Mouse (Mus musculus): ENCODE results near the gene Mbtps2. TPM values are rescaled to one million over a fixed set of nuclear protein-coding genes. Genes with fewer than 3 reads are reported as not detected.

Gene Mbtps2
- 28.7 and 31.0 TPM in 2 replicates for polyA plus RNA-seq (2014; fragmentation: Nextera tagmentation; extraction: Ambion mirVana)

DNA sequence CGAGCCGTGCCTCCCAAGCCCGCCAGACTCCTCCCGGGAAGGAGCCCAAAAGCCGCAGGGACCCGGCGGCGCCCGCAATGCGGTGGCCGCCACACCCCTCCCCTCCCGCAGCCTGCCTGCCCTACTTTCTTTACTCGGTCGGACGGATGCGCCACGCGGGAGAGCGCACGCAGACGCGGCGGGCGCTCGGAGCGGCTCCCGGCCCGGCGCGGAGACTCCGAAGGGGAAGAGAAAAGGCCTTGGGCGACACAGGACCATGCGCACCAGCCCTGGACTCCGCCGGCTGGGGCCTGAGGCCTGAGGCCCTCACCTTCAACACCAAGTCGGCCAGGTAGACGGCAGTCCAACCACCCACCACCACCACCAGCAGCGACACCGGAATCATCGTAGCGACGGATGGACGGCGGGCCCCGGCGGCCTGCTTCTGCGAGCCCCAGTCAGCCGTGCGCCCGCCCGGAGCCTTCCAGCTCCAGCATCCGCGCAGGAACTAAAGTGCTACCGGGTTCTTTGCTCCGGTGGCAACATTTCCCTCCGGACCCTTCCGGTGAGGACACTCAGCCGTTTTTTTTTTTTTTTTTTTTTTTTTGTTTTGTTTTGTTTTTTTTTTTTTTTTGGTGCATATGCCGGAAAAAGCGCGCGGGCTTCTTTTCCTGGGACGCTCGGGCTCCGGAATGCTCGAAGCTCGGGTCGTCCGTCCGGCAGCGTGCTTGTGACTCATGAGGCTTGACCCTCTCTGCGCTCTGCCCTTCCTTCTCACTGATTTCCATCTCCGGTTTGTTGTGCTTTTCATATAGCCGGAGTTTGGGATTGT is at the start of gene Mbtps2:
Mbtps2 (minus strand) TSS at position 530 of the 811 bp plus-strand sequence.
- H3K4me1 ChIP-seq (ENCODE audit: control insufficient read depth, insufficient read depth, low read length), result peaks cover 2% of the 10 kb centered on the region; the same call in 1 of the 2 replicates
- H3K27ac ChIP-seq (replicated peaks; ENCODE audit: low read depth, low read length), result peak within 1 kb of the TSS; percentile 91
- H3K36me3 ChIP-seq (ENCODE audit: control insufficient read depth, insufficient read depth, low read length), result no peaks in the 10 kb centered on the region
- DNase-seq (ENCODE audit: low spot score) (peak; percentile 73), ATAC-seq (ENCODE audit: insufficient number of reproducible peaks, low FRiP score, low TSS enrichment, low read depth) (peak; percentile 81)
- H3K4me3 ChIP-seq (ENCODE audit: low read depth, low read length), result peak within 1 kb of the TSS; percentile 53
- WGBS, result 12% methylated on average over 66 of the region's 74 CpGs
- no peaks in the 10 kb centered on the region for H3K9me3 ChIP-seq (ENCODE audit: control insufficient read depth, low read length)
- peak within 1 kb of the TSS; percentile 91 for H3K9ac ChIP-seq (ENCODE audit: low read length)
- 0 out of 2 replicates have a peak, but pooled peaks cover 2% of the 10 kb centered on the region for H3K27me3 ChIP-seq (ENCODE audit: control insufficient read depth, insufficient read depth, low read length)
- H3K4me2 ChIP-seq (ENCODE audit: low read depth, severe bottlenecking), result peak within 1 kb of the TSS; percentile 43; the same call in 1 of the 2 replicates

DNA sequence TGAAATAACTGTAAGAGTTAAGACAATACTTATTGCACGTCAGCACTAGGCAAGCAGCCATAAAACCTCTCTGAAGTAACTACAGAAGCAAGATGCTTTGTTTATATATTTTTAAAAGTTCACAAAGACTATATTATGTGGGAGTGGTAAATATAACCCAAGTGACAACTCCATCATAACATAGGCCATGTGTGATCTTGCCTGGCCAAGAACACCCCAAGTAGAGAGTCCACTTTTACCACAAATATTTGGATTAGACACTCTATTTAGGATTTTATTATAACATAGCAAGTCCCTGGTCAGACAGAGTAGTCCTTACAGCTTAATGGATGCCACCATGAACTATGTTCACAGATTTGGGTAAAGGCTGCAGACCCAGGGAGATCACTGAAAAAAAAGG is 47.9 kb upstream of the Mbtps2 start:
- ATAC-seq (ENCODE audit: insufficient number of reproducible peaks, low FRiP score, low TSS enrichment, low read depth) (no peak), DNase-seq (ENCODE audit: low spot score) (no peak)
- Histone ChIP-seq H3K4me2 (ENCODE audit: low read depth, severe bottlenecking) (no peak overlapping the region), H3K4me3 (ENCODE audit: low read depth, low read length) (no peak overlapping the region), H3K27ac (replicated peaks; ENCODE audit: low read depth, low read length) (no peak overlapping the region), H3K36me3 (ENCODE audit: control insufficient read depth, insufficient read depth, low read length) (no peaks in the 10 kb centered on the region), H3K9ac (ENCODE audit: low read length) (no peak overlapping the region), H3K9me3 (ENCODE audit: control insufficient read depth, low read length) (no peaks in the 10 kb centered on the region), H3K27me3 (ENCODE audit: control insufficient read depth, insufficient read depth, low read length) (no peaks in the 10 kb centered on the region), H3K4me1 (ENCODE audit: control insufficient read depth, insufficient read depth, low read length) (no peaks in the 10 kb centered on the region)
- WGBS, result 72% methylated on average over 1 of the region's 1 CpGs

DNA sequence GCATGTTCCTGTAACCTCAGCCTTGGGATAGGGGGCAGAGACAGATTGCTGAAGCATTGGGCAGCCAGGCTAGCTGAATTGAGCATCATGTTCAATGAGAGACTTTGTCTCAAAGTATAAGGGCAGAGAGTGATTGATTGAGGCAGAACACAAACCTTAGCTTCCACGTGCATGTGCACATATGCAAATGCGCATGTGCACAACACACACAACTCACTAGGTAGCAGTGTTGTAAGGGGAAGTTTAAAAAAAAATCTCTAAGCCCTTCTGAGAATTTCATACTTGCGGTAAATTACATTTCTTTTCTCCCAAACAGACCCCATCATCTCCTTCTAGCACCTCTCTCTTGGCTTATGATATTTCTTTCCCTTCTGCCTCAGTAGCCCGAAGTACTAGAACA is 46.2 kb upstream of the Mbtps2 start:
- H3K4me3 ChIP-seq (ENCODE audit: low read depth, low read length), result no peak overlapping the region
- H3K9ac ChIP-seq (ENCODE audit: low read length), result no peak overlapping the region
- H3K9me3 ChIP-seq (ENCODE audit: control insufficient read depth, low read length), result no peaks in the 10 kb centered on the region
- H3K27ac ChIP-seq (replicated peaks; ENCODE audit: low read depth, low read length), result no peak overlapping the region
- no peaks in the 10 kb centered on the region for H3K4me1 ChIP-seq (ENCODE audit: control insufficient read depth, insufficient read depth, low read length)
- H3K36me3 ChIP-seq (ENCODE audit: control insufficient read depth, insufficient read depth, low read length), result no peaks in the 10 kb centered on the region
- DNase-seq (ENCODE audit: low spot score) (no peak), ATAC-seq (ENCODE audit: insufficient number of reproducible peaks, low FRiP score, low TSS enrichment, low read depth) (no peak)
- H3K4me2 ChIP-seq (ENCODE audit: low read depth, severe bottlenecking), result no peak overlapping the region
- no peaks in the 10 kb centered on the region for H3K27me3 ChIP-seq (ENCODE audit: control insufficient read depth, insufficient read depth, low read length)
- WGBS, result 74% methylated on average over 4 of the region's 4 CpGs

DNA sequence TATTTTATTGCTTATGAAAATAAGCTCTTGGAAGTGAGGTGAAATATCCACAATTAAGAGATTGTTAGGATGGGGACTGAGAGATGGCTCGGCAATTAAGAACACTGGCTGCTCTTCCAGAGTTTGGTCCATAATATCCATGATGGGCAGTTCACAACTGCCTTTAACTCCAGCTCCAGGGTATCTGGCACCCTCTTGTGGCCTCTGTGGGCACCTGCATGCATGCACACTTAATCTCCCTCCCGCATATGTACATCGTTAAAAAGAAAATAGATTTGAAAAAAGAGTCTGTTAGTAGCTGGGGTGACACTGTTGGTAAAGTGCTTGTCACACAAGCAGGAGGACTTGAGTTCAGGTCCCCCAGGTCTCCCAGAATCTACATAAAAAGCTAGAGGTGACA is 45.8 kb upstream of the Mbtps2 start:
- H3K4me1 ChIP-seq (ENCODE audit: control insufficient read depth, insufficient read depth, low read length), result no peaks in the 10 kb centered on the region
- H3K4me2 ChIP-seq (ENCODE audit: low read depth, severe bottlenecking), result no peak overlapping the region
- H3K27me3 ChIP-seq (ENCODE audit: control insufficient read depth, insufficient read depth, low read length), result no peaks in the 10 kb centered on the region
- 31% methylated on average over 3 of the region's 3 CpGs for WGBS
- DNase-seq (ENCODE audit: low spot score) (peak; percentile 43), ATAC-seq (ENCODE audit: insufficient number of reproducible peaks, low FRiP score, low TSS enrichment, low read depth) (no peak)
- no peaks in the 10 kb centered on the region for H3K36me3 ChIP-seq (ENCODE audit: control insufficient read depth, insufficient read depth, low read length)
- no peak overlapping the region for H3K9ac ChIP-seq (ENCODE audit: low read length)
- H3K27ac ChIP-seq (replicated peaks; ENCODE audit: low read depth, low read length), result no peak overlapping the region
- H3K9me3 ChIP-seq (ENCODE audit: control insufficient read depth, low read length), result no peaks in the 10 kb centered on the region
- H3K4me3 ChIP-seq (ENCODE audit: low read depth, low read length), result no peak overlapping the region

DNA sequence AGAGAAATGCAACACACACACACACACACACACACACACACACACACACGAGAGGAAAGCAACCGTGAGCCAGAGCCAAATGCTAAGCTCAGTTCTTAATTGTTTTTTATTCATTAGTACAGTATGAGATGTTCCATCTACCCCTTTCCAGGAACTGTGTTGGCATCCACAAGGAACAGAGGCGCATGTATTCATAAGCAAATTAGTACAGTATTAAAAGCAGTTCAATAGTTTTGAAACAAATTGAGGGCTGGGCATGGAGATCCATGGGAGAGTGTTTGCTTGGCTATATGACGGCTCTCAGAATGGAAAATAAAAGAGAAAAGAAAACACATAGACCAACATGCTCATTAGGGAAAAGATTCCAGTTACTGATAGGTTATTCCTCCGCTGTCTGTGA is 44.3 kb upstream of the Mbtps2 start:
- Histone ChIP-seq H3K4me1 (ENCODE audit: control insufficient read depth, insufficient read depth, low read length) (no peaks in the 10 kb centered on the region), H3K36me3 (ENCODE audit: control insufficient read depth, insufficient read depth, low read length) (no peaks in the 10 kb centered on the region), H3K9me3 (ENCODE audit: control insufficient read depth, low read length) (no peaks in the 10 kb centered on the region), H3K4me2 (ENCODE audit: low read depth, severe bottlenecking) (no peak overlapping the region), H3K27me3 (ENCODE audit: control insufficient read depth, insufficient read depth, low read length) (no peaks in the 10 kb centered on the region), H3K4me3 (ENCODE audit: low read depth, low read length) (no peak overlapping the region), H3K27ac (replicated peaks; ENCODE audit: low read depth, low read length) (no peak overlapping the region), H3K9ac (ENCODE audit: low read length) (no peak overlapping the region)
- no peak for DNase-seq (ENCODE audit: low spot score)
- WGBS, result 78% methylated on average over 5 of the region's 5 CpGs
- no peak for ATAC-seq (ENCODE audit: insufficient number of reproducible peaks, low FRiP score, low TSS enrichment, low read depth)

DNA sequence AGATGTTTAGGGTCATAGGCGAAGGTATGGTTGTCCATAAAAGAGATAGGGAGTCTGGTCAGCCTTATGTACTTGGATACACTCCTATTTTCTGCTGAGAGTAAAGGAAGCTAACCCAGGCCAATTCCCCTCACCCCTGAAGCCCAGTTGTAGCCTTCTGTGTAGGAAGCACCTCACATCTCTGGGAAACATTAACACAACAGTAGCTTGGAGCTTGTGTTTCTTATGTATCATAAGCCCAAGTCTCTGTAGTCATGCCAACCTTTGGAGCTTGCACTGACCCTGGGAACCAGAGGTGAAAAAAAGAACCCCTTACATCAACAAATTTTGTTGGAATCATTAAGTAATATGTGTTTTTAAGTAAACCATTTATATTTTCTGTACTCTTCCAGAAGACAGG is 38.7 kb upstream of the Mbtps2 start:
- H3K4me3 ChIP-seq (ENCODE audit: low read depth, low read length), result no peak overlapping the region
- no peaks in the 10 kb centered on the region for H3K9me3 ChIP-seq (ENCODE audit: control insufficient read depth, low read length)
- H3K36me3 ChIP-seq (ENCODE audit: control insufficient read depth, insufficient read depth, low read length), result no peaks in the 10 kb centered on the region
- H3K9ac ChIP-seq (ENCODE audit: low read length), result no peak overlapping the region
- 75% methylated on average over 1 of the region's 1 CpGs for WGBS
- H3K27me3 ChIP-seq (ENCODE audit: control insufficient read depth, insufficient read depth, low read length), result no peaks in the 10 kb centered on the region
- no peak for ATAC-seq (ENCODE audit: insufficient number of reproducible peaks, low FRiP score, low TSS enrichment, low read depth)
- no peak overlapping the region for H3K4me2 ChIP-seq (ENCODE audit: low read depth, severe bottlenecking)
- no peaks in the 10 kb centered on the region for H3K4me1 ChIP-seq (ENCODE audit: control insufficient read depth, insufficient read depth, low read length)
- H3K27ac ChIP-seq (replicated peaks; ENCODE audit: low read depth, low read length), result no peak overlapping the region
- no peak for DNase-seq (ENCODE audit: low spot score)

DNA sequence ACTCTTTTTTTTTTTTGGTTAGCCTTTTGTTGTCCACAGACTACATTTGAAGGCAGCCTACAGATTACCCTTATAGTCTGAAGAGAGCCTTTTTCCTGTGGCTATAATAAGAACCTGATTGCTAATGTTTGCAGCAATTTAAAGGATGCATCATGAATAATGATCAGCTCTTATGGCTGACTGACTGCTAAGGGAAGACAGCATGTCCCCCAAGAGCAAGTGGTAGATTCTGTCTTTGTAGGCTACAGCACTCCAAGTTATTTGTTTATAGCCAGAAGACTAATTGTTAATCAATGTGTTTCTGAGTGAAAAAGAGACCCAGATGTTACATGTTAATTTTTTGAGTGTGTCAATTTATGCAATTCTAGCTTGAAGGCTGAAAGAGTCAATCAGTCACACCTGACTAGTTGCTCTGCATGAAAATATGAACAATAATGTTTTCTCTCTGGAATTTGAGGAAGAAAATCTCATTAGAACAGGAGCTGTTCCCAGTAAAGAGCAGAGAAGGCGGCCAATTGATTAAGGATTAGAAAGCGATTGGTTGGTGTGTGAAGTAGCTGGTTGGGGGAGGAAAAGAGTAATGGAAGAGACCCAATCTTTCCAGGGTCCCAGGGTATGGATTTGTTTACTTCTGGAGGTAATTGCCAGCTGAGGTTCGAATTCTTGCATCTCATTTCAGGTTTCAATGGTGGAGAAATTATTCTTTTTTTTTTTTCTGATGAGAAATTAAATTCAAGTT is 35.3 kb upstream of the Mbtps2 start:
- WGBS, result 65% methylated on average over 3 of the region's 3 CpGs
- no peak for DNase-seq (ENCODE audit: low spot score)

DNA sequence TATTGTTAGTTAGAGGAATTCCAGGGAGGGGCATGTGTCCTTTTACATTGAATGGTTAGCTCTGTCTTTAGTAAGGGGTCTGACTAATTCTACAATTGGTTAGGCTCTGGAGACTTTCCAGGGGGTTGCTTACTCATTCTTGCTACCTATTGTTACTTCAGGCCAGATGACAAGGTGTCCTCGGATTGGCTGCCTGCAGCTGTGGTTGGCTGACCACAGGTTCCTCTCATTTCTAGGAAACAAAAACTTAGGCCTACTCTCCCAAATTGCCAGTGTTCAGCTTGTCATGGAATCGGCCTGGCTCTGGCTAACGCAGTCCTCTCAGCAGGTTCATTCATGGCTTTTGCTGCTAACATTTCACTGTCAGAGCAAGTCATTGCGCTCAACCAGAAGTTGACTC is 31.8 kb upstream of the Mbtps2 start:
- DNase-seq (ENCODE audit: low spot score), result no peak
- Histone ChIP-seq H3K27me3 (ENCODE audit: control insufficient read depth, insufficient read depth, low read length) (no peaks in the 10 kb centered on the region), H3K36me3 (ENCODE audit: control insufficient read depth, insufficient read depth, low read length) (no peaks in the 10 kb centered on the region), H3K4me2 (ENCODE audit: low read depth, severe bottlenecking) (no peak overlapping the region), H3K4me1 (ENCODE audit: control insufficient read depth, insufficient read depth, low read length) (no peaks in the 10 kb centered on the region), H3K9ac (ENCODE audit: low read length) (no peak overlapping the region), H3K27ac (replicated peaks; ENCODE audit: low read depth, low read length) (no peak overlapping the region), H3K4me3 (ENCODE audit: low read depth, low read length) (no peak overlapping the region), H3K9me3 (ENCODE audit: control insufficient read depth, low read length) (no peaks in the 10 kb centered on the region)
- ATAC-seq (ENCODE audit: insufficient number of reproducible peaks, low FRiP score, low TSS enrichment, low read depth), result no peak
- 96% methylated on average over 4 of the region's 4 CpGs for WGBS

More for the DNA sequence above, 35.3 kb upstream of the Mbtps2 start:
- Histone ChIP-seq H3K36me3 (ENCODE audit: control insufficient read depth, insufficient read depth, low read length) (no peaks in the 10 kb centered on the region), H3K4me1 (ENCODE audit: control insufficient read depth, insufficient read depth, low read length) (no peaks in the 10 kb centered on the region), H3K4me2 (ENCODE audit: low read depth, severe bottlenecking) (no peak overlapping the region), H3K9ac (ENCODE audit: low read length) (no peak overlapping the region), H3K9me3 (ENCODE audit: control insufficient read depth, low read length) (no peaks in the 10 kb centered on the region), H3K27ac (replicated peaks; ENCODE audit: low read depth, low read length) (no peak overlapping the region), H3K4me3 (ENCODE audit: low read depth, low read length) (no peak overlapping the region), H3K27me3 (ENCODE audit: control insufficient read depth, insufficient read depth, low read length) (no peaks in the 10 kb centered on the region)
- no peak for ATAC-seq (ENCODE audit: insufficient number of reproducible peaks, low FRiP score, low TSS enrichment, low read depth)

All from limb, embryonic 11.5 days (tissue).